ENCODE assay signal across 27 mouse cellular contexts in the genomic region with DNA sequence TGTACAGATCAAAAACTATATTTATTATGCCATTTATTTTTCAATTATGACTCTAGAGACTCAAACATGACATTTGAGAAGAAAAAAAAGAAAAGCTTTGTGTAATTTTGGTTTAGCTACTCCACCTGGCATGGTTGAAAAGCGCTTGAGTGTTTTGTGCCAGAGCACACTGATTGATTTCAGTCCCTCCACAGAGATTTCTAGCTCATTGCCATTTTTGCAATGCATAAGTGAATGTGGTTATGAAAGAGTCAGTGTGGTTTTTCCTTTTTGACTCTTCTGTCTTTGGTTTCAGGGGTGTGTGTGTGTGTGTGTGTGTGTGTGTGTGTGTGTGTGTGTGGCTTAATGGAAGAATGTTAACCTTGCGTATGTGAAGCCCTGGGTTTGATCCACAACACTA.
A peak's percentile ranks its signal among the peaks of the same experiment; 100 is the strongest.
DNase-seq lines count a peak whose midpoint lies in the region; ATAC-seq and TF ChIP-seq lines count a peak whose summit lies in the region.
"Had no signal": no experiment of that assay in that cellular context is flagged by ENCODE, and none has a peak within 500 bp of the region (broad histone marks: within the 10 kb centered on the region; RNA-seq: fewer than 3 reads in every experiment).

No protein-coding gene starts in this region.

- TF ChIP-seq CTCF in midbrain, postnatal 0 days (IDR thresholded peaks at IDR 0.05): no peak

- no peaks in the 10 kb centered on the region for H3K36me3 ChIP-seq in embryonic facial prominence, embryonic 14.5 days (ENCODE audit: control insufficient read depth, insufficient read depth, low read length)
- H3K36me3 ChIP-seq in embryonic facial prominence, embryonic 10.5 days (replicated peaks): no peaks in the 10 kb centered on the region
- H3K36me3 ChIP-seq in midbrain, embryonic 11.5 days (ENCODE audit: control insufficient read depth, insufficient read depth, low read length): no peaks in the 10 kb centered on the region
- no peaks in the 10 kb centered on the region for H3K36me3 ChIP-seq in midbrain, postnatal 0 days (ENCODE audit: insufficient read depth, low read length)
- H3K36me3 ChIP-seq in neural tube, embryonic 13.5 days: no peaks in the 10 kb centered on the region
- no peaks in the 10 kb centered on the region for H3K36me3 ChIP-seq in forebrain, embryonic 15.5 days
- H3K36me3 ChIP-seq: embryonic facial prominence, embryonic 12.5 days; embryonic facial prominence, embryonic 15.5 days had no signal

- H3K4me2 ChIP-seq in embryonic facial prominence, embryonic 14.5 days (ENCODE audit: low read depth, low read length): no peak overlapping the region
- H3K4me2 ChIP-seq in midbrain, embryonic 11.5 days: no peak overlapping the region
- H3K4me2 ChIP-seq in midbrain, postnatal 0 days (ENCODE audit: low read depth, low read length, poor library complexity, severe bottlenecking): no peak overlapping the region
- no peak overlapping the region for H3K4me2 ChIP-seq in neural tube, embryonic 13.5 days
- no peak overlapping the region for H3K4me2 ChIP-seq in forebrain, embryonic 15.5 days (replicated peaks)
- H3K4me2 ChIP-seq: embryonic facial prominence, embryonic 12.5 days; embryonic facial prominence, embryonic 15.5 days; forebrain, embryonic 13.5 days had no signal

- no peaks in the 10 kb centered on the region for H3K27me3 ChIP-seq in embryonic facial prominence, embryonic 14.5 days (replicated peaks; ENCODE audit: control insufficient read depth, insufficient read depth, low read length)
- H3K27me3 ChIP-seq in embryonic facial prominence, embryonic 10.5 days (replicated peaks; ENCODE audit: low read depth, poor library complexity, severe bottlenecking): no peaks in the 10 kb centered on the region
- H3K27me3 ChIP-seq in midbrain, embryonic 11.5 days (ENCODE audit: control insufficient read depth, insufficient read depth, low read length): no peaks in the 10 kb centered on the region
- no peaks in the 10 kb centered on the region for H3K27me3 ChIP-seq in midbrain, postnatal 0 days (ENCODE audit: insufficient read depth, low read length)
- no peaks in the 10 kb centered on the region for H3K27me3 ChIP-seq in neural tube, embryonic 13.5 days
- H3K27me3 ChIP-seq in forebrain, embryonic 15.5 days: no peaks in the 10 kb centered on the region
- H3K27me3 ChIP-seq: embryonic facial prominence, embryonic 12.5 days; embryonic facial prominence, embryonic 15.5 days; forebrain, embryonic 13.5 days had no signal

- no peak overlapping the region for H3K9ac ChIP-seq in embryonic facial prominence, embryonic 14.5 days (ENCODE audit: low read depth, low read length)
- H3K9ac ChIP-seq in midbrain, embryonic 11.5 days (ENCODE audit: low read length): no peak overlapping the region
- no peak overlapping the region for H3K9ac ChIP-seq in midbrain, postnatal 0 days (replicated peaks; ENCODE audit: low read length, poor library complexity, severe bottlenecking)
- H3K9ac ChIP-seq in neural tube, embryonic 13.5 days: no peak overlapping the region
- H3K9ac ChIP-seq in forebrain, embryonic 15.5 days (replicated peaks): no peak overlapping the region
- H3K9ac ChIP-seq: embryonic facial prominence, embryonic 12.5 days; embryonic facial prominence, embryonic 15.5 days; forebrain, embryonic 13.5 days had no signal

- no peak for ATAC-seq in embryonic facial prominence, embryonic 14.5 days (ENCODE audit: low read depth)
- no peak for ATAC-seq in midbrain, embryonic 11.5 days (ENCODE audit: low FRiP score)
- no peak for ATAC-seq in midbrain, postnatal 0 days (ENCODE audit: low FRiP score)
- ATAC-seq in neural tube, embryonic 13.5 days (ENCODE audit: low read depth): peak; percentile 19; the same call in 1 of the 2 replicates
- ATAC-seq in forebrain, embryonic 15.5 days (replicated peaks): no peak
- ATAC-seq: activated CD4-positive, CD25-positive, alpha-beta regulatory T cell, adult 4 months; CD4-positive, CD25-positive, alpha-beta regulatory T cell, adult 4 months; forebrain, embryonic 13.5 days; forebrain, embryonic 16.5 days; Patski had no signal

- no peaks in the 10 kb centered on the region for H3K9me3 ChIP-seq in embryonic facial prominence, embryonic 14.5 days (ENCODE audit: control insufficient read depth, low read length)
- H3K9me3 ChIP-seq in embryonic facial prominence, embryonic 10.5 days: no peaks in the 10 kb centered on the region
- H3K9me3 ChIP-seq in midbrain, embryonic 11.5 days (ENCODE audit: control insufficient read depth, low read length): no peaks in the 10 kb centered on the region
- H3K9me3 ChIP-seq in midbrain, postnatal 0 days (ENCODE audit: low read length): no peaks in the 10 kb centered on the region
- H3K9me3 ChIP-seq in neural tube, embryonic 13.5 days: no peaks in the 10 kb centered on the region
- H3K9me3 ChIP-seq in forebrain, embryonic 15.5 days: no peaks in the 10 kb centered on the region
- H3K9me3 ChIP-seq: embryonic facial prominence, embryonic 12.5 days; embryonic facial prominence, embryonic 15.5 days; forebrain, embryonic 13.5 days had no signal

- H3K4me1 ChIP-seq in embryonic facial prominence, embryonic 14.5 days (ENCODE audit: control insufficient read depth, insufficient read depth, low read length): peaks cover 18% of the 10 kb centered on the region
- H3K4me1 ChIP-seq in embryonic facial prominence, embryonic 10.5 days: peaks cover 14% of the 10 kb centered on the region
- no peaks in the 10 kb centered on the region for H3K4me1 ChIP-seq in midbrain, embryonic 11.5 days (ENCODE audit: control insufficient read depth, insufficient read depth, low read length)
- H3K4me1 ChIP-seq in midbrain, postnatal 0 days (ENCODE audit: insufficient read depth, low read length): no peaks in the 10 kb centered on the region
- no peaks in the 10 kb centered on the region; the same call in 1 of the 2 replicates for H3K4me1 ChIP-seq in neural tube, embryonic 13.5 days (replicated peaks)
- H3K4me1 ChIP-seq in forebrain, embryonic 15.5 days: peaks cover 11% of the 10 kb centered on the region
- H3K4me1 ChIP-seq: forebrain, embryonic 13.5 days had no signal

- no peak overlapping the region for H3K27ac ChIP-seq in embryonic facial prominence, embryonic 14.5 days (replicated peaks; ENCODE audit: low read depth, low read length)
- no peak overlapping the region for H3K27ac ChIP-seq in embryonic facial prominence, embryonic 10.5 days (replicated peaks)
- no peak overlapping the region for H3K27ac ChIP-seq in midbrain, embryonic 11.5 days (ENCODE audit: low read depth, low read length)
- no peak overlapping the region for H3K27ac ChIP-seq in midbrain, postnatal 0 days (ENCODE audit: low read depth, low read length)
- H3K27ac ChIP-seq in neural tube, embryonic 13.5 days (replicated peaks): no peak overlapping the region
- no peak overlapping the region for H3K27ac ChIP-seq in forebrain, embryonic 15.5 days (replicated peaks)
- H3K27ac ChIP-seq: embryonic facial prominence, embryonic 12.5 days; embryonic facial prominence, embryonic 15.5 days; forebrain, embryonic 13.5 days had no signal

- DNase-seq in embryonic facial prominence, embryonic 14.5 days (ENCODE audit: low spot score): peak; percentile 85
- DNase-seq in embryonic facial prominence, embryonic 10.5 days (ENCODE audit: low spot score): no peak
- peak; percentile 14 for DNase-seq in midbrain, embryonic 11.5 days (ENCODE audit: low spot score, missing footprints)
- DNase-seq in midbrain, postnatal 0 days (ENCODE audit: low spot score): no peak
- DNase-seq in neural tube, embryonic 10.5 days (ENCODE audit: extremely low spot score, low spot score): no peak
- peak; percentile 21 for DNase-seq in fibroblast of lung, adult 2 months (ENCODE audit: low read depth)
- DNase-seq: adrenal gland, adult 8-10 months; adrenal gland, postnatal 14 days; adrenal gland, postnatal 36 days; B cell, adult 2 months; cerebellum, adult 11 months; cerebellum, adult 18-20 months; cerebellum, adult 8-10 months; cerebellum, adult 9-11 months; cerebellum, postnatal 14 days; cerebellum, postnatal 36 days; embryo, embryonic 11 days had no signal

- 48% methylated on average over 2 of the region's 2 CpGs for WGBS in embryonic facial prominence, embryonic 14.5 days
- 82% methylated on average over 2 of the region's 2 CpGs for WGBS in embryonic facial prominence, embryonic 10.5 days
- 92% methylated on average over 2 of the region's 2 CpGs for WGBS in midbrain, embryonic 11.5 days
- 86% methylated on average over 2 of the region's 2 CpGs for WGBS in midbrain, postnatal 0 days
- 69% methylated on average over 2 of the region's 2 CpGs for whole genome bisulfite sequencing in neural tube, embryonic 13.5 days
- 84% methylated on average over 2 of the region's 2 CpGs for WGBS in forebrain, embryonic 15.5 days

- H3K4me3 ChIP-seq in embryonic facial prominence, embryonic 14.5 days (ENCODE audit: low read depth, low read length): no peak overlapping the region
- no peak overlapping the region for H3K4me3 ChIP-seq in embryonic facial prominence, embryonic 10.5 days
- no peak overlapping the region for H3K4me3 ChIP-seq in midbrain, embryonic 11.5 days (ENCODE audit: low read depth, low read length)
- no peak overlapping the region for H3K4me3 ChIP-seq in midbrain, postnatal 0 days (ENCODE audit: low read depth, low read length)
- H3K4me3 ChIP-seq in neural tube, embryonic 13.5 days: no peak overlapping the region
- H3K4me3 ChIP-seq in forebrain, embryonic 15.5 days: no peak overlapping the region
- H3K4me3 ChIP-seq: embryonic facial prominence, embryonic 12.5 days; embryonic facial prominence, embryonic 15.5 days; erythroblast, embryonic 14.5 days; forebrain, embryonic 13.5 days had no signal

Comparison
In these comparisons a context has a peak if more than half of its experiments do, and no peak if none do; other contexts are left out.
1. DNase-seq: peak in embryonic facial prominence, embryonic 14.5 days (single experiment), midbrain, embryonic 11.5 days (single experiment) and fibroblast of lung, adult 2 months (single experiment); none in embryonic facial prominence, embryonic 10.5 days (single experiment), midbrain, postnatal 0 days (single experiment) and neural tube, embryonic 10.5 days (single experiment).